ENCODE assay signal across 25 mouse cellular contexts in genomic region chr19:12634963-12635362, GRCm38 (mm10). TPM values are rescaled to one million over a fixed set of nuclear protein-coding genes. Genes with fewer than 3 reads are reported as not detected.
"Had no signal": no experiment of that assay in that cellular context is flagged by ENCODE, and none has a peak within 500 bp of the region (broad histone marks: within the 10 kb centered on the region; RNA-seq: fewer than 3 reads in every experiment).

No protein-coding gene starts in this region.

- DNase-seq: lung, adult 2 months; lung, postnatal 14 days; lung, postnatal 36 days; right cerebral cortex, postnatal 14 days; thymus, adult 2 months; thymus, postnatal 25 days; thymus, postnatal 4 days had no signal

- H3K27ac ChIP-seq: lung, embryonic 15.5 days; macrophage; midbrain, embryonic 13.5 days; midbrain, embryonic 15.5 days; neural tube, embryonic 12.5 days; stomach, embryonic 15.5 days; stomach, postnatal 0 days had no signal

- H3K4me3 ChIP-seq: lung, embryonic 15.5 days; megakaryocyte, embryonic 14.5 days; midbrain, embryonic 13.5 days; midbrain, embryonic 15.5 days; neural tube, embryonic 12.5 days; stomach, embryonic 15.5 days had no signal

- H3K27me3 ChIP-seq: lung, embryonic 15.5 days; megakaryocyte, embryonic 14.5 days; midbrain, embryonic 13.5 days; midbrain, embryonic 15.5 days; neural tube, embryonic 12.5 days; stomach, embryonic 15.5 days had no signal

- H3K9me3 ChIP-seq: lung, embryonic 15.5 days; megakaryocyte, embryonic 14.5 days; midbrain, embryonic 13.5 days; midbrain, embryonic 15.5 days; neural tube, embryonic 12.5 days; stomach, embryonic 15.5 days had no signal

- ATAC-seq: lung, postnatal 0 days; midbrain, embryonic 13.5 days; midbrain, embryonic 15.5 days had no signal

- H3K36me3 ChIP-seq: lung, embryonic 15.5 days; midbrain, embryonic 13.5 days; midbrain, embryonic 15.5 days; neural tube, embryonic 12.5 days; stomach, embryonic 15.5 days had no signal

- H3K4me2 ChIP-seq: lung, embryonic 15.5 days; midbrain, embryonic 11.5 days; midbrain, embryonic 13.5 days; midbrain, embryonic 15.5 days; neural tube, embryonic 12.5 days; stomach, embryonic 15.5 days had no signal

- H3K9ac ChIP-seq: lung, embryonic 15.5 days; midbrain, embryonic 13.5 days; midbrain, embryonic 15.5 days; neural tube, embryonic 12.5 days; stomach, embryonic 15.5 days had no signal

- H3K4me1 ChIP-seq: lung, embryonic 15.5 days; midbrain, embryonic 13.5 days; midbrain, embryonic 15.5 days; neural tube, embryonic 12.5 days; stomach, embryonic 15.5 days had no signal

RNA-seq across cellular contexts. Expression of gene Glyat, which starts 1.9 kb away (rescaled TPM):
- total RNA-seq: megakaryocyte progenitor cell, adult 5-6 weeks; midbrain, postnatal 0 days; monocyte, adult 5-6 weeks; neutrophil, adult 5-6 weeks had no signal
- polyA plus RNA-seq: lung, adult 2 months; lung, embryonic 15.5 days; lung, postnatal 0 days; macrophage; midbrain, embryonic 11.5 days; midbrain, embryonic 13.5 days; midbrain, embryonic 15.5 days; midbrain, postnatal 0 days; neural tube, embryonic 12.5 days; neural tube, embryonic 14.5 days; spleen, adult 2 months; stomach, embryonic 15.5 days; stomach, postnatal 0 days; testis, adult 2 months; thymus, adult 2 months had no signal

RNA-seq across cellular contexts. Expression of gene Gm4952, which starts 35.2 kb away (rescaled TPM):
- total RNA-seq: megakaryocyte progenitor cell, adult 5-6 weeks; monocyte, adult 5-6 weeks; neutrophil, adult 5-6 weeks had no signal
- polyA plus RNA-seq: lung, adult 2 months; lung, postnatal 0 days; macrophage; midbrain, embryonic 11.5 days; midbrain, embryonic 13.5 days; neural tube, embryonic 12.5 days; spleen, adult 2 months; testis, adult 2 months; urinary bladder, adult 2 months had no signal

RNA-seq across cellular contexts. Expression of gene Olfr1442, which starts 35.3 kb away (rescaled TPM):
- total RNA-seq: megakaryocyte progenitor cell, adult 5-6 weeks; midbrain, postnatal 0 days; monocyte, adult 5-6 weeks; neutrophil, adult 5-6 weeks had no signal
- polyA plus RNA-seq: lung, adult 2 months; lung, embryonic 15.5 days; lung, postnatal 0 days; macrophage; midbrain, embryonic 11.5 days; midbrain, embryonic 13.5 days; midbrain, embryonic 15.5 days; midbrain, postnatal 0 days; neural tube, embryonic 12.5 days; neural tube, embryonic 14.5 days; spleen, adult 2 months; stomach, embryonic 15.5 days; stomach, postnatal 0 days; testis, adult 2 months; thymus, adult 2 months; urinary bladder, adult 2 months had no signal

RNA-seq across cellular contexts. Expression of gene Olfr1443, which starts 42.9 kb away (rescaled TPM):
- total RNA-seq: megakaryocyte progenitor cell, adult 5-6 weeks; midbrain, postnatal 0 days; monocyte, adult 5-6 weeks; neutrophil, adult 5-6 weeks had no signal
- polyA plus RNA-seq: lung, adult 2 months; lung, embryonic 15.5 days; lung, postnatal 0 days; macrophage; midbrain, embryonic 11.5 days; midbrain, embryonic 13.5 days; midbrain, embryonic 15.5 days; midbrain, postnatal 0 days; neural tube, embryonic 12.5 days; neural tube, embryonic 14.5 days; spleen, adult 2 months; stomach, embryonic 15.5 days; stomach, postnatal 0 days; testis, adult 2 months; thymus, adult 2 months; urinary bladder, adult 2 months had no signal
